Mouse (Mus musculus) G1E-ER4 (cell line): ENCODE measurements around the gene Crhr1. TPM values are rescaled to one million over a fixed set of nuclear protein-coding genes. Genes with fewer than 3 reads are reported as not detected.

Experiments
- GATA1 ChIP-seq: IDR thresholded peaks from one replicate; pipeline ENCODE4 v1.8.0; 2012; ENCODE audit warnings: low read length, inconsistent platforms
- polyA plus RNA-seq: library from polyadenylated mRNA; stranded (reverse); fragments of >175 nt; gene quantifications from 2 replicates; pipeline ENCODE4 v1.2.3, GENCODE M21; 2012

Gene Crhr1
- not detected in 2 replicates for polyA plus RNA-seq

DNA sequence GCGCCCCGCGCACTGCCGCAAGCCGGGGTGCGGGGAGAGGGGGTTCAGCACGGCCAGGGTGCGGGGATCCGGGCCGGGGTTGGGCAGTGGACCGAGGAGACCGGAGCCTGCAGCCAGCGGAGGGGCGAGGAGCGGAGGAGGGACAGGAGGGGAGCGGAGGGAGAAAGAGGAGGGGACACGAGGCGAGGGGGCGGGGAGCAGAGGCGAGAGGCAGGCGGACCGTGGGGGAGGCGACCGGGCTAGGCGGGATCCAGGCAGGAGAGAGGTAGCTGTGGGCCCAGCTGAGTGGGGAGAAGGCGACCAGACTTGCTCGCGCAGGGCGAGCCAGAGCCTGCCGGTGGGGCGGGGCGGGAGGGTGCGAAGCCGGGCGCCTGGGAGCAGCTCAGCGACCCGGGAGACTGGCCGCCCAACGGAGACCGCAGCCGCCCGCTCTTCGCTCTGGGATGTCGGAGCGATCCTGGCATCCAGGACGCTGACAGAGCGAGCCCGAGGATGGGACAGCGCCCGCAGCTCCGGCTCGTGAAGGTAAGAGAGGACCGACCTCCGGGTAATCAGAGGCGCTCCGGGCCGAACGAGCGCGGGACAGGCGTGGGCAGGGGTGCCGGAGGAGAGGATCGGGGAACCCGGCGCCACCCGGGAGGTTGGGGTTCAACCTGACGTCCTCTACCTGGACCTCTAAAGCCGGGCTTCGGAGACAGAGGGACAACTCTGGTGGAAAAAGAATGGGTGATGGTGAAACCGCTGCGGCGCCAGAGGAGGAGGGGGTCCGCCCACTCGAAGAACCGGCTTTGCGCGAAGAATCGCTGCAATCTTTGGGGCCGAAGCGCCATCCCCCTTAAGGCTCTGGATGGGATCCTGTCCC is at the start of gene Crhr1:
Gene Crhr1, plus strand, starts transcription at position 276 of the 862 bp plus-strand sequence.
- no peak for TF ChIP-seq GATA1

GRCm38 (mm10) chr11:104083248-104083647 is 49.4 kb upstream of the Crhr1 start:
- no peak for TF ChIP-seq GATA1

DNA sequence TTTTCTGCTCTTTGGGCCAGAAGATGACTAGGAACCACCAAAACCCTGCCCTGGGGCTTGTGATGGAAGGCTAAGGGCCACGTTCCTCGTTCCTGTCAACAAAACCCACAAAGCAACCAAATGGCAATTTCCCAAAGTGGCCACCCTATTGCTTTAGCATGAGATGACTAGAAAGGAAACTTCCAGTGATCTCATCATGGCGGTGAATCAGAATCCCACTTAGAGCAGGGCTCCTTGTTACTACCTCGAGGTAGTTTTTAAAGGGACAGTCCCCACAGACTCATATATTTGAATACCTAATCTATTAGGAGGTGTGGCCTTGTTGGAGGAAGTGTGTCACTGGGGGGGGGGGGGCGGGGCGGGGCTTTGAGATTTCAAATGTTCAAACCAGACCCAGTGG is 48.9 kb upstream of the Crhr1 start:
- no peak for TF ChIP-seq GATA1

DNA sequence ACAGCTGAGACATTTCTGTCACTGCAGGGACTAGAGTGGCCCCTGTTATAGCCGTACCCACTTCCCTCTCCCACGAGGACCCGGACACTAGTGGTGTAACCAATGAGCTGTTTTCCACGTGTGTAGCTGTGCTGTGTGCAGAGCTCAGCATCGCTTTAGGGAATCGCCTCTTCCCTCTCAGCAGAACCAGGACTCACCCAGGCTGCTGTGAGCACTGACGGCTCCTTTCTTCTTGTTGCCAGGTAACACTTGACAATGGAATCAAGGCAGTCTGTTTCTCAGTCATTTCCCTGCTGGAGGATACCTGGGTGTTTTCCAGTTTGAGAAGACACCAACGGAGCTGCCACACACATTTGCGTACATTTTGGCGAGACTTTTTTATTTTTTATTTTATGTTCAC is 44.1 kb upstream of the Crhr1 start:
- TF ChIP-seq GATA1 = no peak

DNA sequence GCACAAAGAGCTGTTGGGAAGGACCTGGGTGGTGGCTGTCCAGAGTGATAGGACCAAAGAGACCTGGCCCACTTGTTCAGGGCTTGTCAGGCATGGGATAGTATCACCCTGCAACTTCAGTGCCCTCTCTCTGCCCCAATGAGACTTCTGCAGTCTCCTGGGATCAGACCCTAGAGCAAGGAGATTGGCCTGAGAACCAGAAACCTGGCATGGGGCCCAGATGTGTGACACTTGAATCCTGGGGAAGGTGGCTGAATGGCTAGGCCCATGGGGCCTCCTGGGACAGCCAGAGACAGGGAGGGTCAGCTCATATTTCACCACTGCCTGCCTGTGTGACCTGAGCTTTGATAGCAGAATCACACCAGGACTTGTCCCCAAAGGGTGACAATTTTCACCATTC is 41.9 kb upstream of the Crhr1 start:
- TF ChIP-seq GATA1 = no peak

- no peak for TF ChIP-seq GATA1
Measured at GRCm38 (mm10) chr11:104095151-104095550, 37.5 kb upstream of the Crhr1 start.

- no peak for TF ChIP-seq GATA1
Measured at GRCm38 (mm10) chr11:104096536-104096935, 36.1 kb upstream of the Crhr1 start.

DNA sequence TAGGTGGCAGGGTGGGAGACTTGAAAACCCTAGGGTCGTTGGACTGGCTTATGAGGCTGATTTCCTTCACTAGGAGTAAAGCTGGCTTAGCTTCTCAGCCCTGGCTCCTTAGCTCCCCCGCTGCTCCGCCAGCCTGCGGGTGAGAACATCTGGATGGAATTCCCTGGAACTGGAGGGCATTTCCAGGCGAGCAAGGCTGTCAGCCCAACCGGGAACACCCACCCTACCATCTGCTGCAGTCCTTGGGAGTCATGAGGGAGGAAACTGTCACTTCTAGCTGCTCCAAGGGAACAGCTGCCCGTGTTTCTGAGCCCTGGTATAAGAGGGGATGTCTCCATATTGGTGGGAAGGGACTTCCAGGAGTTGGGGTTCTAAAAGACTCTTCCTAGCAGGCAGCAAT is 33.1 kb upstream of the Crhr1 start:
- TF ChIP-seq GATA1 = no peak

DNA sequence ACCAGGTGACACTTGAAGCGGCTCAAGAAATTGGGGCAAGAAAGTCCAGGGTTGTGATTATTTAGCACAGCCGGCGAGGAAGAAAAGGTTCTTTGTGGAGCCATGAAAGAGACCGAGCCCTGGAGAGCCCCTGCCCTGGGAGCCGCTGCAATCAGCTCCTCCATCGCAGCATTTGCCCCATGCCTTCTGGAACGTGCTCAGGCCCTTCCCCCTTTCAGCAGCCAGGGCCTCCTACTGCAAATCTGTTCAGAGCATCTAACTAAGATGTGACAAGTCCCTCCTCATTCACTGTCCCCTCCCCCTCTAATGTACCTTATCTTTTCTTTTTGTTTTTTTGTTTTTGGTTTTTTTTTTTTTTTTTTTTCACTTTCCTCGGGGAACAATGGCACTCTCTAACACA is 30.0 kb upstream of the Crhr1 start:
- TF ChIP-seq GATA1 = no peak

DNA sequence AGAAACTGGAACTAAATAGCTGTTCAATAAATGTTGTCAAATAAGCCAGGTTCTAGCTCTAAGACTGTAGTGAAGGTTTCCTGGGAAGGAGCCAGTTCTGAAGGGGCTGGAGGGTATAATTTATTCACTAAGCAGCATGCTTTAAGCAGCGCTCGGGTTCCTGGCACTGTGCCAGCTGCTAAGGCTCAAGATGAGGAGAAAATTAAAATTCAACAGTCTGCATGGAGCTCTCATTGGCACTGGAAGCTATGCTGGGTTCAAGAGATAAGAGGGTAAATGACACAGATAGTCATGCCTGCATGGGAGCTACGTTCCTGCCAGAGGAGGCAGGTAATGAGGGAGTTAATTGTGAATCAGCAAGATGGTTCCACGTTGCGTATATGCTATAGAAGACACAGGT is 26.3 kb upstream of the Crhr1 start:
- no peak for TF ChIP-seq GATA1

- no peak for TF ChIP-seq GATA1
Measured at GRCm38 (mm10) chr11:104106969-104107368, 25.7 kb upstream of the Crhr1 start.

DNA sequence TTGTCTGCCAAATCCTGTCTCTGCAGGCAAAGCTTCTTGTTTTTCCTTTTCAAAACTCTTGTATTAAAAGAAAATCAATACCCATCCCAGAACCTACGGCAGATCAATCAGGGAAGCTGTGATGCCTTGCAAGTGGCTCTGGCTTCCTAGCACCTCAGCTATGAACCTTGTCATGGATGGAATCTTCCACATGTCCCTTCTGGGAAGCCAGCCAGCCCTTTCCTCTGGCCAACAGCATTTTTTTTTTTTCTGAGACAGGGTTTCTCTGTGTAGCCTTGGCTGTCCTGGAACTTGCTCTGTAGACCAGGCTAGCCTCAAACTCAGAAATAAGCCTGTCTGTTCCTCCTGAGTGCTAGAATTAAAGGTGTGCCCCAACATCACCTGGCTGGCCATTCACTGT is 22.3 kb upstream of the Crhr1 start:
- TF ChIP-seq GATA1 = no peak

DNA sequence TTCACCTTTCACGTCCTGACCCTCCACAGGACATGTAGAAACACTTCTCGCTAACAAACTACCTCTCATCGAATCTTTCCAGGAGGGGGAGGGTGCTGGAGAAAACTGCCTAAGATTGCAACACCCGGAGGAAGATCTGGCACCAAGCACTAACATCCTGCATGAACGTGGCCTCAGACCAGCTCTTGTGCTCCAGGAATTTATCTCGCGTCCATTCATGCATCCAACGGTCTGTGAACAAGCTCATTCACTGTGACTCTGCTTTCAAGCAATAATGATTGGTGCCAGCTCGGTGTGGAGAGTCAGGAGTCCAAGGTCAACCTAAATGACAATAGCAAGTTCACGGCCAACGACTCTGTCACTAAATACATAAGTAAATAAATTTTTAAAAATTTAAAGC is 20.8 kb upstream of the Crhr1 start:
- no peak for TF ChIP-seq GATA1

GRCm38 (mm10) chr11:104113699-104114098 is 19.0 kb upstream of the Crhr1 start:
- no peak for TF ChIP-seq GATA1

GRCm38 (mm10) chr11:104114690-104115089 is 18.0 kb upstream of the Crhr1 start:
- TF ChIP-seq GATA1 = no peak

- TF ChIP-seq GATA1 = no peak
Measured at GRCm38 (mm10) chr11:104118356-104118755, 14.3 kb upstream of the Crhr1 start.

GRCm38 (mm10) chr11:104122966-104123365 is 9.7 kb upstream of the Crhr1 start:
- no peak for TF ChIP-seq GATA1
